Mouse (Mus musculus) spleen, postnatal 10 days (tissue): ENCODE data around the gene Gm10153.
"Not testable (repeated sequence)": the region's sequence is repeated elsewhere in the genome, so short reads cannot be mapped to it uniquely, and the experiment has no call there.

Source experiments
- DNase-seq, 2 experiments: peaks; one replicate each; pipeline ENCODE4 v3.0.0; 2021 to 2022; ENCODE audit warnings: low spot score in 2 of 2

Gene Gm10153

DNA sequence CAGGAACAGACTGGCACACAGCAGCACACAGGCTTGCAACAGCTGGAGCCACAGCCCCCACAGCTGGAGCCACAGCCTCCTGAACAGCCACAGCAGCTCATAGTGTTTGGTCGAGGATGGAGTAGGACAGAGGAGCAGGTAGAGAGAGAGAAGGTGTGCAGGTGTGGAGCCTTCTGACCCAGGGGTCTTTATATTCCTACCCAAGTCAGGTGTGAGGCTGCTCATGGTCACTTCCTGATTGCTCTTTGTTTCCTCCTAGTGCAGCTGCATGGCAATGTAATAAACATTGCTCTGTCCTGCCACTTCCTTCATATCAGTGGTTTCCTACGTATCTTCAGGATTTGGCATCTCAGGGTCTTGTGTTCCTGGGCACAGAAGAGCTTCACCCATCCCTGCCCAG is at the start of gene Gm10153:
Gm10153 (minus strand) TSS at position 101 of the 400 bp plus-strand sequence.
- no peak for DNase-seq

DNA sequence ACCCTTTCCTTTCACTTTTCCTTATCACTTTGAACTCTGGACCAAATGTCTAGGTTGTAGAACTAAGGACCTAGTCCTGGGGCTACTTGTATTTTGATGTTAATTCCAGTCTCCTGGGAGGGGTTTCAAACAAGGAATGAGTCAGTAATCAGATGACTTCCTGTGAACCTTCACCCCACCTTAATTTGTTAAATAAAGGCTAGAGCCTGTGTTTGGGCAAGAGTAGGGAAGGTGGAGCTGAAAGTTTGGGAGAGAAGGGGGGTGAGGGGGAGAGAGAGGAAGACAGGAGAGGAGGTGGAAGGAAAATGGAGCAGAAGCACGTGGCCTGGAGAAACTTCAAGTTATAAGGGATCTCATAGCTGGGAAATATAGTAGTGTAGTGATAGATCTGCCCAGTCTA is 41.4 kb upstream of the Gm10153 start:
- DNase-seq, result no peak

DNA sequence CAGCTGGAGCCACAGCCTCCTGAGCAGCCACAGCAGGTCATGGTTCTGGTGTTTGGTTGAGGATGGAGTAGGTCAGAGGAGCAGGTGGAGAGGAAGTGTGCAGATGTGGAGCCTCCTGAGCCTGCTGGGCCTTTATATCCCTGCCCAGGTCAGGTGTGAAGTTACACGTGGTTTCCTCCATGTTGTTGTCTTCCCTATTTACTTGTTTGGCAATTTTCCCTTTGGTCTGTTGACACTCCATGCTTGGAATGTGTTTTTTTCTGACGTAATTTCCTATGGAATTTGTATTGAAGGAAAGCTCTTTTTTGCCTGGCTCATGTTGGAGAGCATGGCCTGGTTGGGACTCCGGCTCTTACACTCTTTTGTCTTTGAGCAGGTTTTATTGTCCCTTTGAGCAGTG is 39.7 kb upstream of the Gm10153 start, which contains the start of gene Krtap5-5:
Krtap5-5 (minus strand) TSS at position 101 of the 400 bp plus-strand sequence.
- not testable (repeated sequence) for DNase-seq

DNA sequence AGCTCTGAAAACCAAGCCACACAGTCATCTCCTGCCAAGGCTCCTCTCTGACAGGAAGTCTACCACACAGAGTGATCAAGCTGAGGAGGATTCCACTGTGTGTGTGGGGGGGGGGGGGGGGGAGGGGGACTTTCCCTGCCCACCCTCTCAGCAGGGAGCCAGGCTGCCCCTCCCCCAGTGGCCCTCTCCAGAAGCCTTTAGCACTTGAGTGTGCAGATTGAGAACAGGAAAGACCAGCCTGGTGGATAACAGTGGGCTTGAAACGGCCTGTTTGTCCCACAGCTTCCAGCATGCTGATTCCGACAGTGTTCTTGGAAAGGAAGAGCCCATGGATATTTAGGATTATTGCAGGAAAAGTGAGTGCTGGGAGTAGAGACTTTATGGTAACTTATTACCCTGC is 34.3 kb upstream of the Gm10153 start:
- DNase-seq, result no peak

DNA sequence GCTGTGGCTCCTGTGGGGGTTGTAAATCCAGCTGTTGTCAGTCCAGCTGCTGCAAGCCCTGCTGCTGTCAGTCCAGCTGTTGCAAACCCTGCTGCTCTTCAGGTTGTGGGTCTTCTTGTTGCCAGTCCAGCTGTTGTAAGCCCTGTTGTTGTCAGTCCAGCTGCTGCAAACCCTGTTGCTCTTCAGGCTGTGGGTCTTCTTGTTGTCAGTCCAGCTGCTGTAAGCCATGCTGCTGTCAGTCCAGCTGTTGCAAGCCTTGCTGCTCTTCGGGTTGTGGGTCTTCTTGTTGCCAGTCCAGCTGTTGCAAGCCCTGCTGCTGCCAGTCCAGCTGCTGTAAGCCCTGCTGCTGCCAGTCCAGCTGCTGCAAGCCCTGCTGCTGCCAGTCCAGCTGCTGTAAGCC is 21.9 kb upstream of the Gm10153 start:
- DNase-seq, result not testable (repeated sequence)

DNA sequence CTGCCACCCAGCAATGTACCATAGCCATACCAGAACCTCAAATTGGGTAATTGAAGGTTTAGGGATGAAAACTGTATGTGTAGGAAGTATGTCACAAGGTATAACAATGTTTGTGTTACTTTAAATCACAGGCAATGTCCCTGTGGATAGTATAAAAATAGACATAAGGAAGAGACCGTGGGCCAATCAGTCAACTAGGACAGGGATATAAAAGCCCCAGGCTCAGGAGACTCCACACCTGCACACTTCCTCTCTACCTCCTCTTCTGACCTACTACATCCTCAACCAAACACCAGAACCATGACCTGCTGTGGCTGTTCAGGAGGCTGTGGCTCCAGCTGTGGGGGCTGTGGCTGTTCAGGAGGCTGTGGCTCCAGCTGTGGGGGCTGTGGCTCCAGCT is 21.4 kb upstream of the Gm10153 start, which contains the start of gene Gm7579:
Gm7579 (plus strand) TSS at position 301 of the 400 bp plus-strand sequence.
- no peak for DNase-seq

DNA sequence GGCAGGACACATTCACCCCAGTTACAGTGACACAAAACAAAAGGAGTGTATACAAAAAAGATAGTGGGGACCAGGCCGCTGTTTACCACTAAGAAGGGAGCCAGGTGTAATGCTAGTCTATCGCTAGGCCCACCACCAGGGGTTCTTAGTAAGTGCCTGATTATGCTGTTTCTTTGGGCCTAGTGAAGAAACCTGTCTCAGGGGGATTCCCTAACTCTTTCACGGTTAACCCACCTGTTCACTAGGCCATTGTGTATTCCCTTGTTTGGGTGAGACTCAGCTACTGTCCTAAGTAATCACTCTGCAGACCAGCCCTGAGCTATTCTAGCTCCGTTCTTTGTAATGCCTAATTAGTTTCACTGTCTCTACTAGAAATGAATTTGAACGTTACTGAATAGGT is 16.7 kb upstream of the Gm10153 start:
- DNase-seq, result not testable (repeated sequence)

DNA sequence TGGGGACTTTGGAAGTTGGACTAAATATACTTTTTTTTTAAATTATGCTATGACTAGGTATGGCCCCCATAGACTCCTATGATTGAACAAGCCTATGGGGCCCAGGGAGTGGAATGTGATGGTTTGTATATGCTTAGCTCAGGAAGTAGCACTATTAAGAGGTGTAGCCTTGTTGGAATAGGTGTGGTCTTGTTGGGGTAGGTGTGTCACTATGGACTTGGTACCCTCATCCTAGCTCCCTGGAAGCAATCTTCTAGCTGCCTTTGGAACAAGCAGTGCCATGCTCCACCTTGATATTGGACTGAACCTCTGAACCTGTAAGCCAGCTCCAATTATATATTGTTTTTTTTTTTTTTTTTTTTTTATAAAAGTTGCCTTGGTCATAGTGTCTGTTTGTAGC is 15.3 kb upstream of the Gm10153 start:
- no peak for DNase-seq

DNA sequence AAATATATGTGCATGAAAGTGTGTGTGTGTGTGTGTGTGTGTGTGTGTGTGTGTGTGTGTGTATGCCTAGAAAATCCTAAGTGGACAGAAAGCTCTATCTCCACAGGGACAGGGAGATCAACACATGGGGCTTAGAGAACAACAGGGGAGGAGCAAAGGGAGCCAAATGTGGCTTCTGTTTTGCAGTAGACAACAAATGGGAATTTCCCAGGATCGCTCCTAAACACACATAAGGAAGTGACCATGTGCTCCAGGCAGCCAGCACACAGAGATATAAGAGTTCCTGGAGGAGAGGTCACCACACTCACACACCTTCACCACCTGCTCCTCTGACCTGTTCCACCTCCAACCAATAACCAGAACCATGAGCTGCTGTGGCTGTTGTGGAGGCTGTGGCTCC is 10.9 kb upstream of the Gm10153 start, which contains the start of gene Krtap5-3:
Krtap5-3 (plus strand) TSS at position 301 of the 400 bp plus-strand sequence.
- DNase-seq, result no peak

DNA sequence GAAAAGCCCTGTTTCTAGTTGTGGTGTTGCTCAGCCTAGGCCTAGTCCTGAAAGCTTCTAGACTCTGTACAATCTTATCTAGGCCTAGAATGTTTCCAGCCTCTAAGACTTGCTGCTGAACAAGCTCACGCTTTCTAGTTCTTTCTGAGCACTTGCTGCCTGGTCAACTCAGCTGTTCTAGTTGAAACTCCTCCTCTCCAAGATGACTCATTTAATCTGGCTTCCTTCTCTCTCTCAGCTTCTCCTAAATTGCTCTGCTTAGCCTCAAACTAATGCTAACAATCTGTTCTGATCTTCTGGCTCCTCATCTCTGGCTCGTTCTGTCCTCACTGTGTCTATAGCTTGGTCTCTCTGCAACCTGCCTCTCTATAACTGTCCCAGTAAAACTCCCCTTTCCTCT is 8.6 kb upstream of the Gm10153 start:
- no peak for DNase-seq

DNA sequence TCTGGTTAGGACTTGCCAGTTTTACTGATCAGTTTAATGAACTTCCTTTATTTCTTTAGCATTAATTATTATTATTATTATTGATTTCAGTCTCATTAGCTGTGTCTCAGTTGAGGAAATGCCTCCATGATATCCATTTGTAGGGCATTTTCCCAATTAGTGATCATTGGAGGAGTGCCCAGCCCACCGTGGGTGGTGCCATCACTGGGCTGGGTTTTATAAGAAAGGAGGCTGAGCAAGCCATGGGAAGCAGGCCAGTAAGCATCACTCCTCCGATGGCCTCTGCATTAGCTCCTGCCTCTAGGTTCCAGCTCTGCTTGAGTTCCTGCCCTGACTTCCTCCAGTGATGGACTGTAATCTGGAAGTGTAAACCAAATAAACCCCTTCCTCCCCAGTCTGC is 2.0 kb downstream of the Gm10153 start:
- no peak for DNase-seq

DNA sequence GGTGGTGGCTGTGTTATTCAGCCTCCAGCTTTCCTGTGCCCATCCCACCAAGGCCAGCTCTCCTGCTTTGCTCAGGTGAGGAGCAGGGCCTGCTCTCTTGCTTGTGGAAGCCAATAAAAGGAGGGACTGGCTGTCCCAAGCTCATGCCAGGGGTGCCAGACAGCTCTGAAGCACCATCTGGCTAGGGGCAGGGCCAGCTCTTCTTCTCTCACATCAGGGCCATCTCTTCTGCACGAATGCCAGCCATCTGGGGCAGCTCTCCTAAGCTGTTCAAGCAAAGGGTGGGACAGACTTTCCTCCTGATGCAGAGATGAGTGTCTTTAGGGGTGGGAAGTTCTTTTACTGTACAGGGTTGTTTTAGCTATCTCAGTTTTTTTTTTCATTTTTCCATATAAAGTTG is 9.2 kb downstream of the Gm10153 start:
- no peak for DNase-seq

DNA sequence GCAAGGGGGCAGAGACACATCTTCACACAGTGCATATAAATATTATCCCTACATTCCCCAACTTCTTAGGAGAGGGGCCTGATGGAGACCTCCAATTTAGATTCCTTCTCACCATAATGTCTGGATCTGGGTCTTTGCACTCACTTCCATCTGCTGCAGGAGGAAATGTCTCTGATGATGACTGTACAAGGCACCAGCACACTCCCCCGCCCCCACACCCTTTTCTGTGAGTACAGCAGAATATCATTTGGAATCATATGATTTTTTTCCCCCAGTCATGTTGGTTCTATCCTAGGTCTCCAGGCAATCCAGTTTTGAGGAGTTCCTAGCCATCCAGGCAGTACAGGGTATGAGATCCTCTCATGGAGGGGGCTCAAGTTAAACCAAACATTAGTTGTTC is 11.5 kb downstream of the Gm10153 start:
- no peak for DNase-seq

DNA sequence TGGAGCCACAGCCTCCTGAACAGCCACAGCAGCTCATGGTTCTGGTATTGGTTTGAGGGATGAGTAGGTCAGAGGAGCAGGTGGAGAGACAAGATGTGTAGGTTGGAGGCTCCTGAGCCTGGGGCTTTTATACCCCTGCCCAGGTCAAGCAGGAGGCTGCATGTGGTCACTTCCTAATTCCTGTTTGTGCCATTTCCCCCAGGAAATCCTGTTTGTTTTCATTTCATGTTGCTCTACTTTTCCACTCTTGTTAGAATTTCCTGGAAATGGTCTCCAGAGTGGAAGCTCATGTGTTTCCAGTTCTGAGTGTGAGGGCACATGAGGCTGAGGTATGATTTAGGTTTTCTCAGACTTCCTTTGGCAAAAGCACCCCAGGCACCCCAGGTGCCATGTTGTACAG is 14.3 kb downstream of the Gm10153 start, which contains the start of gene Krtap5-2:
Krtap5-2 (minus strand) TSS at position 101 of the 400 bp plus-strand sequence.
- not testable (repeated sequence) for DNase-seq

DNA sequence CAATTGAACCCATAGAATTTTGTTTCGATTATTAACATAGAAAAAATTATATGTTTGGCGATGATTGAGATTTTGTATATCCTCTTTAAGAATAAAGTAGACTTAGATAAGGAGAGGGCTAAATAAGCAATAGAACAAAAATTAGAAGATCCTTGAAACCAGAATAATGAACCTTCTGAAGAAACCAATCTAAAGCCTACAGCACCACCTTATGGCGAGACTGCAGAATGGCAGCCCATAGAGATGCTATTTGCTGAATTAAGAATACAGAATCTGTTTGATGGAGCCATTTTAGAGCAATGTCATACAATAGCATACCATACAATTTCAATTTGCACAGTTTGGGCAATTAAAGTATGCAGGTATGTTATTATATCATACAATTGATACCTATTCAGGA is 20.4 kb downstream of the Gm10153 start:
- no peak for DNase-seq

DNA sequence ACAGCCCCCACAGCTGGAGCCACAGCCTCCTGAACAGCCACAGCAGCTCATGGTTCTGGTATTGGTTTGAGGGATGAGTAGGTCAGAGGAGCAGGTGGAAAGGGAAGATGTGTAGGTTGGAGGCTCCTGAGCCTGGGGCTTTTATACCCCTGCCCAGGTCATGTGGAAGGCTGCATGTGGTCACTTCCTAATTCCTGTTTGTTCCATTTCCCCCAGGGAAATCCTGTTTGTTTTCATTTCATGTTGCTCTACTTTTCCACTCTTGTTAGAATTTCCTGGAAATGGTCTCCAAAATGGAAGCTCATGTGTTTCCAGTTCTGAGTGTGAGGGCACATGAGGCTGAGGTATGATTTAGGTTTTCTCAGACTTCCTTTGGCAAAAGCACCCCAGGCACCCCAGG is 24.6 kb downstream of the Gm10153 start, which contains the start of gene Gm4553:
Gm4553 (minus strand) TSS at position 101 of the 400 bp plus-strand sequence.
- not testable (repeated sequence) for DNase-seq

DNA sequence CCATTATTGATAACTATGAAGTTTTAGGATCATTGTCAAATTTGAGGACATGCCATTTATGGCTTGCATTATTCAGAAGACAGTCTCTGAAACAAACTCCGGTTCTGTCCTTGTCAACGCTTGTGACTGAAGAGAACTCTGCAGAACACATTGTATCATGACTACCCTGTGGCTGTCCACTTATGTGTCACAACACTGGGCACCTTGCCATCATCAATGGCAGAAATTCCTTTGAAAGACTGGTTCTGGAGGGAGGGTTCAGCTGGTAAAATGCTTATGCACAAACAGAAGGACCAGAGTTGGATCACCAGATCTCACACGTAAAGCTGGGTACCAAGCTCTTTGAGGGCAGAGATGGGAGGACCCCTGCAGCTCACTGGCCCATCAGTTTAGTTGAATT is 30.8 kb downstream of the Gm10153 start:
- no peak for DNase-seq

DNA sequence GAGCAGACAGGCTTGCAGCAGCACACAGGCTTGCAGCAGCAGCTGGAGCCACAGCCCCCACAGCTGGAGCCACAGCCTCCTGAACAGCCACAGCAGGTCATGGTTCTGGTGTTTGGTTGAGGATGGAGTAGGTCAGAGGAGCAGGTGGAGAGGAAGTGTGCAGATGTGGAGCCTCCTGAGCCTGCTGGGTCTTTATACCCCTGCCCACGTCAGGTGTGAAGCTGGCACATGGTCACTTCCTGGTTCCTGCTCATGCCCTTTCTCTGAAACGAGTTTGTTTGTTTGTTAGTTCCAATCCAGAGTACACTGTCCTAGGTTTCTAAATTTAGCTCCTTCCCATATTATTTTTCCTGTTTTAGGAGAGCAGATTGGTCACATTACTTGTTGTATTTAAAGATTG is 33.2 kb downstream of the Gm10153 start, which contains the start of gene Gm29735:
Gm29735 (minus strand) TSS at position 101 of the 400 bp plus-strand sequence.
- not testable (repeated sequence) for DNase-seq

DNA sequence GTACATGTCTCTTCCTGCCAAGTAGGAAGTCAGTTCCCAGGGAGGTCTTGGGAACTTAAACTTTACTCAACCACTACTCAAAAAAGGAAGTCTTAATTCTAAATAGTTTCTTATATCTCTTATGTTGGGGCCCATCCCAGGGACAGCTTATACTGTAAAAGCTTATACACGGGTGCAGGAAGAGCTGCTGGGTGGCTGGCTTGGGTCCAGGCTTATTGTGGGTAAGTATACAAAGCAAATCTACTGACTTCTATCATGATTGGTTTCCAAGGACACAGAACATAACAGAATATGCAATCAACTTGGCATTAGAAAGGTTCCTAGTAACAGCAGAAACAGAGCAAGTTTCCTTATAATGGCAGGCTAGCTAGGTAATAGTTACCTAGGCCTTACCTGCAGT is 34.9 kb downstream of the Gm10153 start:
- no peak for DNase-seq

DNA sequence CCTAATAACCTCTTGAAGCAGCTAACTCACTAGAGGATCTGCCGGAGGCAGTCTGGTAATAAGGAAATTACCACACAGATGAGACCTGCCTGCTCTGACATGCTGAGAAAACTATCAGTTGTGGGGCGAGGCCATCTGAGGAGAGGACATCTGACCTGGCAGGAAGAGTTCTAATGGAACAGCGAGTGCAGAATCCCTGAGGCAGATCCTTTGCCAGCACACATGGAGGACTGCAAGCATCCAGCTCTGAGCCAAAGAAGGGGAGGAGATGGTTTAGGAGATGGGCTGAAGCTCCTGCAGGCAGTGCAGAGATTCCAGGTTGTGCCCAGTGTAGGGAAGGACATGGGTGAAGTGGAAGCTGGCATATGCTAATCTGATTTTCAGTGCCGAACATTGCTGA is 38.0 kb downstream of the Gm10153 start:
- DNase-seq, result no peak

DNA sequence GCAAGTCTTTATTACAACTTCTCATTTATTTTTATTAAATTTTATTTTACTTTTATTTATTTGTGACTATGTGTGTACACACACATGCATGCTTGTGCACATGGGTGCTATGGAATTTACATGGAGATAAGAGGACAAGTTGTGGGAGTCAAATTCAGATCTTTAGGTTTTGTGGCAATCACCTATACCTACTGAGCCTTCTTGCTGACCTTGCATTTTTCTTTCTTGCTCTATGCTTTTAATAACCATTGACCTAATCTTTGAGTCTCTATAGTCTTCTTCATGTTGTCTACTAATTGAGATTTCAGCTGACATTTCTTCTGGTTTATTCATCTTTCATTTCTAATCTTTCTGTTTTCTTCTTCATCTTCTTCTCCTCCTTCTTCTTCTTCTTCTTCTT is 41.6 kb downstream of the Gm10153 start:
- no peak for DNase-seq

DNA sequence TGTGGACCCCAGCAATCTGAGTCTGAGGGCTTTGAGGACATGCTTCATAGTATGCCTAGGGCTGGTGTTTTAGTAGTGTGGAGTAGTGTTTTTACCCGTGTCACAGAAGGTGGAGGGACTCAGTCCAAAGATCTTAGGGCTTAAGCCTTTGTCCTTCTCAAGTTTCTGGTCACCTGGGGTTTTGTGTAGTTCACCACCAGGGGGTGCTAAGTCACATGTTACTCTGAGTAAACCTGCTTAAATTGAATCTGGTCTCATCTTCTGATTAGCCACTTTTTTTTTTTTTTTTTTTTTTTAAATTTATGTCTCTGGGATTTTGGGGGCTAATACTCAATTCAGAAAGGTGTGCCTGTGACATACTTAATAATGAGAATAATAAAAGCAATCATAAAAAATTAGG is 44.2 kb downstream of the Gm10153 start:
- DNase-seq, result peak in 1 of 2 experiments; percentile 42

DNA sequence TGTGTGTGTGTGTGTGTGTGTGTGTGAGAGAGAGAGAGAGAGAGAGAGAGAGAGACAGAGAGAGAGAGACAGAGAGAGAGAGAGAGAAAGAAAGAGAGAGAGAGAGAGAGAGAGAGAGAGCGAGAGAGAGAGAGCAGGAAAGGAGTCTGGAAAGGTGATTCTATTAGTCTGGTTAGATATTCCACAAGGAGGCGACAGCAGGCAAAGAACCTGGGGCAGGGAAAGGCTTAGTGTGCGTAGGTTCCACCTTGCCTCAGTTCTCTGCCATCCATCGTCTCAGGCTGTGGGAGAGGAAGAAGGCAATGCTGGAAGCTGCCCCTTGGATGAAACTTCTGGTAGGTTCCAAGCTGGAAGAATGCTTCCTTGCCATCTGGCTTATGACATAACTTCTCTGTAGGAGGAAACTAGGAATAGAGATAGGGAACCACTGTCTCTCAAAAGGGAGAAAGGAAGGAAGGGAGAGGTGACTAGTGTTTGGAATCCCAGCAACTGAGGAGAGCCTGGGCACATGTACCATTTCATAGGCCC is 44.7 kb downstream of the Gm10153 start:
- DNase-seq, result no peak

DNA sequence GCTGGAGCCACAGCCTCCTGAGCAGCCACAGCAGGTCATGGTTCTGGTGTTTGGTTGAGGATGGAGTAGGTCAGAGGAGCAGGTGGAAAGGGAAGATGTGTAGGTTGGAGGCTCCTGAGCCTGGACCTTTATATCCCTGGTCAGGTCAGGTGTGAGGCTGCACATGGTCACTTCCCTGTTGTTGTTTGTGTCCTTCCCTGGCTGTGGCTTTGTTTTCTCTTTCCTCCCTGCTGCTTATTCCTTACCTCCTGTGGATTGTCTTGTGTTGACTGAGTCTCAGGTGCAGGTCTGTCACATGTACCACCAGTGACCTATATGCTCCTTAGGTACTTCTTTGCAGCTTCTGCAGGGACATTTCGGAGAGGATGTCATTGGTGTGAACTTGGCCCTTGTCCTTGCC is 45.7 kb downstream of the Gm10153 start, which contains the start of gene Gm45337:
Gm45337 (minus strand) TSS at position 101 of the 400 bp plus-strand sequence.
- no peak for DNase-seq
